ENCODE assay signal across 7 mouse cellular contexts in the genomic region with DNA sequence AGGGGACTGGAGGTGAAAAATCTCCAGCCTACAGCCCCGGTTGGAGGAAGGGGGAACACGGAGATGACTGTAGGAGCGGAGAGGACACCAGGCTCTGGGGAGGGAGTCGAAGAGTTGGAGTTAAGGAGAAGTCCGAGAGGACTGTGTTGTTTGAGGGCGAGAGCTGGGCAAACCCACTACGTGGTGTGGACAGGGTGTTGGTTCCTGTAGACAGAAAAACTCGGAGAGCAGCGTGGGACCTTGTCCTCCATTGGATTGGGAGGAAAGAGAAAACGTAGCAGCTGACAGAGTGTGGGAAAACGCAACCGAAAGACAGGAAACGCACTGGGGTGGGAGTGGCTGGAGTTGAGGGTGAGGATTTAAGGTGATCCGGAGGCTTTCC. TPM values are rescaled to one million over a fixed set of nuclear protein-coding genes. Genes with fewer than 3 reads are reported as not detected.
DNase-seq lines count a peak whose midpoint lies in the region; ATAC-seq and TF ChIP-seq lines count a peak whose summit lies in the region.

No protein-coding gene starts in this region.

- TF ChIP-seq CTCF in hindbrain, postnatal 0 days (IDR thresholded peaks at IDR 0.05; ENCODE audit: low read depth) = no peak

- peaks cover 33% of the 10 kb centered on the region for H3K4me1 ChIP-seq in forebrain, embryonic 15.5 days
- 0 out of 2 replicates have a peak, but pooled peaks cover 6% of the 10 kb centered on the region for H3K4me1 ChIP-seq in hindbrain, postnatal 0 days (ENCODE audit: insufficient read depth, low read length)
- peaks cover 63% of the 10 kb centered on the region for H3K4me1 ChIP-seq in liver, embryonic 15.5 days (replicated peaks)
- peaks cover 26% of the 10 kb centered on the region for H3K4me1 ChIP-seq in neural tube, embryonic 12.5 days

- peak overlapping the region; percentile 87 for H3K9ac ChIP-seq in forebrain, embryonic 15.5 days (replicated peaks)
- peak overlapping the region; percentile 79 for H3K9ac ChIP-seq in hindbrain, postnatal 0 days (replicated peaks; ENCODE audit: low read length)
- peak overlapping the region; percentile 89 for H3K9ac ChIP-seq in liver, embryonic 15.5 days
- H3K9ac ChIP-seq in neural tube, embryonic 12.5 days = peak overlapping the region; percentile 88

- H3K4me2 ChIP-seq in forebrain, embryonic 15.5 days (replicated peaks) = peak overlapping the region; percentile 94
- peak overlapping the region; percentile 98 for H3K4me2 ChIP-seq in hindbrain, postnatal 0 days (ENCODE audit: low read depth, low read length)
- H3K4me2 ChIP-seq in liver, embryonic 15.5 days = peak overlapping the region; percentile 100
- peak overlapping the region; percentile 96 for H3K4me2 ChIP-seq in neural tube, embryonic 12.5 days (replicated peaks)

- H3K27ac ChIP-seq in forebrain, embryonic 15.5 days (replicated peaks) = peak overlapping the region; percentile 95
- H3K27ac ChIP-seq in hindbrain, postnatal 0 days = peak overlapping the region; percentile 95
- H3K27ac ChIP-seq in liver, embryonic 15.5 days (replicated peaks) = peak overlapping the region; percentile 93
- peak overlapping the region; percentile 59; the same call in 1 of the 2 replicates for H3K27ac ChIP-seq in neural tube, embryonic 12.5 days

- no peaks in the 10 kb centered on the region for H3K9me3 ChIP-seq in forebrain, embryonic 15.5 days
- H3K9me3 ChIP-seq in hindbrain, postnatal 0 days (ENCODE audit: low read length) = no peaks in the 10 kb centered on the region
- H3K9me3 ChIP-seq in liver, embryonic 15.5 days (replicated peaks) = no peaks in the 10 kb centered on the region
- no peaks in the 10 kb centered on the region for H3K9me3 ChIP-seq in neural tube, embryonic 12.5 days

- no peaks in the 10 kb centered on the region for H3K27me3 ChIP-seq in forebrain, embryonic 15.5 days
- H3K27me3 ChIP-seq in hindbrain, postnatal 0 days (ENCODE audit: insufficient read depth, low read length) = no peaks in the 10 kb centered on the region
- H3K27me3 ChIP-seq in liver, embryonic 15.5 days = no peaks in the 10 kb centered on the region
- H3K27me3 ChIP-seq in neural tube, embryonic 12.5 days (replicated peaks) = no peaks in the 10 kb centered on the region

- under 1% methylated on average over 14 of the region's 14 CpGs for WGBS in forebrain, embryonic 15.5 days
- 0% methylated on average over 14 of the region's 14 CpGs for WGBS in hindbrain, postnatal 0 days
- under 1% methylated on average over 14 of the region's 14 CpGs for WGBS in liver, embryonic 15.5 days (ENCODE audit: insufficient replicate concordance)
- WGBS in neural tube, embryonic 12.5 days = under 1% methylated on average over 14 of the region's 14 CpGs

- H3K36me3 ChIP-seq in forebrain, embryonic 15.5 days = peaks cover 36% of the 10 kb centered on the region
- peaks cover 30% of the 10 kb centered on the region for H3K36me3 ChIP-seq in hindbrain, postnatal 0 days (ENCODE audit: insufficient read depth, low read length)
- peaks cover 42% of the 10 kb centered on the region for H3K36me3 ChIP-seq in liver, embryonic 15.5 days (replicated peaks)
- H3K36me3 ChIP-seq in neural tube, embryonic 12.5 days = peaks cover 42% of the 10 kb centered on the region

- 0 out of 2 replicates have a peak, but pooled peaks have one; percentile 1 for ATAC-seq in forebrain, embryonic 15.5 days (replicated peaks)
- ATAC-seq in hindbrain, postnatal 0 days = peak; percentile 4; the same call in 1 of the 2 replicates
- ATAC-seq in liver, embryonic 15.5 days (ENCODE audit: insufficient read depth) = no peak
- peak; percentile 7; the same call in 1 of the 2 replicates for ATAC-seq in neural tube, embryonic 12.5 days (ENCODE audit: low FRiP score, low read depth)

- DNase-seq in ES-CJ7 (ENCODE audit: low read depth, low spot score) (peak; percentile 28), adipocyte (ENCODE audit: low spot score) (peak; percentile 88)
- DNase-seq in hindbrain, postnatal 0 days (ENCODE audit: low spot score) = peak; percentile 35
- DNase-seq in left cerebral cortex, adult 18-20 months (ENCODE audit: low spot score in 2 of 2) = no peak

- H3K4me3 ChIP-seq in forebrain, embryonic 15.5 days = peak overlapping the region; percentile 80
- H3K4me3 ChIP-seq in hindbrain, postnatal 0 days (ENCODE audit: low read length) = peak overlapping the region; percentile 71
- H3K4me3 ChIP-seq in liver, embryonic 15.5 days (replicated peaks) = peak overlapping the region; percentile 85
- H3K4me3 ChIP-seq in neural tube, embryonic 12.5 days = peak overlapping the region; percentile 84

RNA-seq across cellular contexts. Expression of a gene that starts 0.6 kb away (rescaled TPM):
- polyA plus RNA-seq in forebrain, embryonic 15.5 days (2015; fragmentation: Nextera tagmentation; extraction: Ambion mirVana) = 61.5 and 63.5 TPM in 2 replicates
- total RNA-seq in hindbrain, postnatal 0 days (2014; rRNA removed) = 52.1 and 58.4 TPM in 2 replicates
- 39.0 and 41.9 TPM in 2 replicates for polyA plus RNA-seq in hindbrain, postnatal 0 days (2015; fragmentation: Nextera tagmentation; extraction: Ambion mirVana)
- 18.7 and 20.4 TPM in 2 replicates for polyA plus RNA-seq in liver, embryonic 15.5 days (2015; fragmentation: Nextera tagmentation; extraction: Ambion mirVana)
- polyA plus RNA-seq in neural tube, embryonic 12.5 days (2016; fragmentation: Nextera tagmentation; extraction: Ambion mirVana) = 60.3 and 62.1 TPM in 2 replicates
- total RNA-seq in left cerebral cortex, adult 18-20 months (2021) = 10 to 100 TPM; 27.4 to 34.7 TPM

RNA-seq across cellular contexts. Expression of a gene that starts 4.9 kb away (rescaled TPM):
- polyA plus RNA-seq in forebrain, embryonic 15.5 days (2015; fragmentation: Nextera tagmentation; extraction: Ambion mirVana) = 0.32 and 0.80 TPM in 2 replicates
- total RNA-seq in hindbrain, postnatal 0 days (2014; rRNA removed) = 1.3 TPM in 1 of 2 replicates, not detected in the other
- polyA plus RNA-seq in hindbrain, postnatal 0 days (2015; fragmentation: Nextera tagmentation; extraction: Ambion mirVana) = 0.88 and 1.2 TPM in 2 replicates
- 0.35 and 0.38 TPM in 2 replicates for polyA plus RNA-seq in liver, embryonic 15.5 days (2015; fragmentation: Nextera tagmentation; extraction: Ambion mirVana)
- not detected in 2 replicates for polyA plus RNA-seq in neural tube, embryonic 12.5 days (2016; fragmentation: Nextera tagmentation; extraction: Ambion mirVana)
- under 1 TPM in 1 of 2 experiments, not detected in 1; 0.58 TPM for total RNA-seq in left cerebral cortex, adult 18-20 months (2021)

RNA-seq across cellular contexts. Expression of a gene that starts 5.8 kb away (rescaled TPM):
- polyA plus RNA-seq in forebrain, embryonic 15.5 days (2015; fragmentation: Nextera tagmentation; extraction: Ambion mirVana) = 18.2 and 18.4 TPM in 2 replicates
- 41.5 and 61.8 TPM in 2 replicates for total RNA-seq in hindbrain, postnatal 0 days (2014; rRNA removed)
- 39.1 and 40.2 TPM in 2 replicates for polyA plus RNA-seq in hindbrain, postnatal 0 days (2015; fragmentation: Nextera tagmentation; extraction: Ambion mirVana)
- polyA plus RNA-seq in liver, embryonic 15.5 days (2015; fragmentation: Nextera tagmentation; extraction: Ambion mirVana) = 33.3 and 35.7 TPM in 2 replicates
- 23.6 and 23.9 TPM in 2 replicates for polyA plus RNA-seq in neural tube, embryonic 12.5 days (2016; fragmentation: Nextera tagmentation; extraction: Ambion mirVana)
- total RNA-seq in left cerebral cortex, adult 18-20 months (2021) = 10 to 100 TPM; 42.0 to 53.5 TPM

RNA-seq across cellular contexts. Expression of a gene that starts 5.8 kb away (rescaled TPM):
- 18.7 and 19.5 TPM in 2 replicates for polyA plus RNA-seq in forebrain, embryonic 15.5 days (2015; fragmentation: Nextera tagmentation; extraction: Ambion mirVana)
- total RNA-seq in hindbrain, postnatal 0 days (2014; rRNA removed) = 58.5 TPM in 2 replicates
- 20.8 and 23.0 TPM in 2 replicates for polyA plus RNA-seq in hindbrain, postnatal 0 days (2015; fragmentation: Nextera tagmentation; extraction: Ambion mirVana)
- 8.2 and 9.8 TPM in 2 replicates for polyA plus RNA-seq in liver, embryonic 15.5 days (2015; fragmentation: Nextera tagmentation; extraction: Ambion mirVana)
- polyA plus RNA-seq in neural tube, embryonic 12.5 days (2016; fragmentation: Nextera tagmentation; extraction: Ambion mirVana) = 21.9 and 24.1 TPM in 2 replicates
- 10 to 100 TPM; 33.0 to 35.5 TPM for total RNA-seq in left cerebral cortex, adult 18-20 months (2021)

RNA-seq across cellular contexts. Expression of a gene that starts 19.4 kb away (rescaled TPM):
- 3.3 and 4.3 TPM in 2 replicates for polyA plus RNA-seq in forebrain, embryonic 15.5 days (2015; fragmentation: Nextera tagmentation; extraction: Ambion mirVana)
- total RNA-seq in hindbrain, postnatal 0 days (2014; rRNA removed) = 5.8 and 9.9 TPM in 2 replicates
- polyA plus RNA-seq in hindbrain, postnatal 0 days (2015; fragmentation: Nextera tagmentation; extraction: Ambion mirVana) = 2.0 and 3.2 TPM in 2 replicates
- polyA plus RNA-seq in liver, embryonic 15.5 days (2015; fragmentation: Nextera tagmentation; extraction: Ambion mirVana) = 7.5 and 8.3 TPM in 2 replicates
- 2.6 and 4.1 TPM in 2 replicates for polyA plus RNA-seq in neural tube, embryonic 12.5 days (2016; fragmentation: Nextera tagmentation; extraction: Ambion mirVana)
- 1 to 10 TPM; 2.5 to 2.8 TPM for total RNA-seq in left cerebral cortex, adult 18-20 months (2021)

Comparison
In these comparisons a context has a peak if more than half of its experiments do, and no peak if none do; other contexts are left out.
1. DNase-seq: peak in ES-CJ7 (single experiment), adipocyte (single experiment) and hindbrain, postnatal 0 days (single experiment); none in left cerebral cortex, adult 18-20 months (0 of 2).
2. Peak in every context shown above with its lines, with median percentiles within 50 percentile points of each other: H3K27ac ChIP-seq, H3K4me2 ChIP-seq, H3K4me3 ChIP-seq and H3K9ac ChIP-seq.